In genomic region chr11:54984581-54984980, GRCm38 (mm10) we compare ENCODE assay signal across 11 mouse cellular contexts. TPM values are rescaled to one million over a fixed set of nuclear protein-coding genes. Genes with fewer than 3 reads are reported as not detected.
A peak's percentile ranks its signal among the peaks of the same experiment; 100 is the strongest.
DNase-seq lines count a peak whose midpoint lies in the region; ATAC-seq and TF ChIP-seq lines count a peak whose summit lies in the region.
"Had no signal": no experiment of that assay in that cellular context is flagged by ENCODE, and none has a peak within 500 bp of the region (broad histone marks: within the 10 kb centered on the region; RNA-seq: fewer than 3 reads in every experiment).

No protein-coding gene starts in this region.

- 62% methylated on average over 4 of the region's 4 CpGs for WGBS in forebrain, embryonic 14.5 days
- 59% methylated on average over 4 of the region's 4 CpGs for WGBS in forebrain, embryonic 16.5 days
- WGBS in hindbrain, postnatal 0 days, result 64% methylated on average over 4 of the region's 4 CpGs
- 62% methylated on average over 4 of the region's 4 CpGs for WGBS in hindbrain, embryonic 10.5 days
- 52% methylated on average over 4 of the region's 4 CpGs for WGBS in lung, embryonic 16.5 days

- no peaks in the 10 kb centered on the region for H3K9me3 ChIP-seq in forebrain, embryonic 14.5 days (replicated peaks; ENCODE audit: control insufficient read depth, low read length)
- H3K9me3 ChIP-seq in forebrain, embryonic 16.5 days (ENCODE audit: control insufficient read depth, low read length), result no peaks in the 10 kb centered on the region
- no peaks in the 10 kb centered on the region for H3K9me3 ChIP-seq in hindbrain, postnatal 0 days (ENCODE audit: low read length)
- no peaks in the 10 kb centered on the region for H3K9me3 ChIP-seq in hindbrain, embryonic 10.5 days
- no peaks in the 10 kb centered on the region for H3K9me3 ChIP-seq in lung, embryonic 16.5 days (ENCODE audit: control insufficient read depth, low read length)
- H3K9me3 ChIP-seq: liver, embryonic 13.5 days; neural tube, embryonic 15.5 days had no signal

- no peak for DNase-seq in forebrain, embryonic 14.5 days (ENCODE audit: low spot score)
- DNase-seq in hindbrain, postnatal 0 days (ENCODE audit: low spot score), result no peak
- no peak for DNase-seq in hindbrain, embryonic 10.5 days (ENCODE audit: low spot score)
- DNase-seq in lung, postnatal 4 days, result no peak
- no peak for DNase-seq in heart, adult 9 months (ENCODE audit: low spot score in 2 of 2)

- no peak overlapping the region for H3K9ac ChIP-seq in forebrain, embryonic 14.5 days (ENCODE audit: low read length)
- H3K9ac ChIP-seq in forebrain, embryonic 16.5 days (replicated peaks; ENCODE audit: low read depth, low read length), result no peak overlapping the region
- no peak overlapping the region for H3K9ac ChIP-seq in hindbrain, postnatal 0 days (replicated peaks; ENCODE audit: low read length)
- H3K9ac ChIP-seq in lung, embryonic 16.5 days (ENCODE audit: low read length), result no peak overlapping the region
- H3K9ac ChIP-seq: liver, embryonic 13.5 days; neural tube, embryonic 15.5 days had no signal

- 0 out of 2 replicates have a peak, but pooled peaks have one; percentile 20 for ATAC-seq in forebrain, embryonic 14.5 days
- ATAC-seq in forebrain, embryonic 16.5 days, result no peak
- ATAC-seq in hindbrain, postnatal 0 days, result peak; percentile 36; the same call in 1 of the 2 replicates
- 0 out of 2 replicates have a peak, but pooled peaks have one; percentile 9 for ATAC-seq in lung, embryonic 16.5 days (ENCODE audit: low read depth)

- H3K4me1 ChIP-seq in forebrain, embryonic 14.5 days (ENCODE audit: control insufficient read depth, insufficient read depth, low read length), result no peaks in the 10 kb centered on the region
- H3K4me1 ChIP-seq in forebrain, embryonic 16.5 days (replicated peaks; ENCODE audit: control insufficient read depth, insufficient read depth, low read length), result no peaks in the 10 kb centered on the region
- no peaks in the 10 kb centered on the region for H3K4me1 ChIP-seq in hindbrain, postnatal 0 days (ENCODE audit: insufficient read depth, low read length)
- H3K4me1 ChIP-seq in hindbrain, embryonic 10.5 days (replicated peaks), result no peaks in the 10 kb centered on the region
- H3K4me1 ChIP-seq in lung, embryonic 16.5 days (replicated peaks; ENCODE audit: control insufficient read depth, insufficient read depth, low read length), result no peaks in the 10 kb centered on the region

- no peak for TF ChIP-seq CTCF in hindbrain, postnatal 0 days (IDR thresholded peaks at IDR 0.05; ENCODE audit: low read depth)

- H3K4me2 ChIP-seq in forebrain, embryonic 14.5 days (ENCODE audit: low read length), result no peak overlapping the region
- H3K4me2 ChIP-seq in forebrain, embryonic 16.5 days (ENCODE audit: low read length), result no peak overlapping the region
- no peak overlapping the region for H3K4me2 ChIP-seq in hindbrain, postnatal 0 days (ENCODE audit: low read depth, low read length)
- no peak overlapping the region for H3K4me2 ChIP-seq in lung, embryonic 16.5 days (ENCODE audit: low read depth, low read length)
- H3K4me2 ChIP-seq: liver, embryonic 13.5 days; neural tube, embryonic 15.5 days had no signal

- no peak overlapping the region for H3K4me3 ChIP-seq in forebrain, embryonic 14.5 days (ENCODE audit: low read depth, low read length)
- no peak overlapping the region for H3K4me3 ChIP-seq in forebrain, embryonic 16.5 days (replicated peaks; ENCODE audit: low read length)
- no peak overlapping the region for H3K4me3 ChIP-seq in hindbrain, postnatal 0 days (ENCODE audit: low read length)
- H3K4me3 ChIP-seq in hindbrain, embryonic 10.5 days, result no peak overlapping the region
- H3K4me3 ChIP-seq in lung, embryonic 16.5 days (ENCODE audit: low read length), result no peak overlapping the region
- H3K4me3 ChIP-seq: liver, embryonic 13.5 days; neural tube, embryonic 15.5 days had no signal

- no peaks in the 10 kb centered on the region for H3K27me3 ChIP-seq in forebrain, embryonic 14.5 days (replicated peaks; ENCODE audit: control insufficient read depth, insufficient read depth, low read length)
- no peaks in the 10 kb centered on the region for H3K27me3 ChIP-seq in forebrain, embryonic 16.5 days (replicated peaks; ENCODE audit: control insufficient read depth, insufficient read depth, low read length)
- H3K27me3 ChIP-seq in hindbrain, postnatal 0 days (ENCODE audit: insufficient read depth, low read length), result no peaks in the 10 kb centered on the region
- H3K27me3 ChIP-seq in hindbrain, embryonic 10.5 days (ENCODE audit: insufficient read depth, poor library complexity, severe bottlenecking), result no peaks in the 10 kb centered on the region
- H3K27me3 ChIP-seq in lung, embryonic 16.5 days (ENCODE audit: control insufficient read depth, insufficient read depth, low read depth, low read length), result no peaks in the 10 kb centered on the region
- H3K27me3 ChIP-seq: CH12.LX; liver, embryonic 13.5 days; neural tube, embryonic 15.5 days had no signal

- H3K36me3 ChIP-seq in forebrain, embryonic 14.5 days (ENCODE audit: control insufficient read depth, insufficient read depth, low read length), result peaks cover 6% of the 10 kb centered on the region; the same call in 1 of the 2 replicates
- peaks cover 3% of the 10 kb centered on the region; the same call in 1 of the 2 replicates for H3K36me3 ChIP-seq in forebrain, embryonic 16.5 days (ENCODE audit: control insufficient read depth, insufficient read depth)
- peaks cover 2% of the 10 kb centered on the region; the same call in 1 of the 2 replicates for H3K36me3 ChIP-seq in hindbrain, postnatal 0 days (ENCODE audit: insufficient read depth, low read length)
- peaks cover 26% of the 10 kb centered on the region for H3K36me3 ChIP-seq in hindbrain, embryonic 10.5 days
- peaks cover 66% of the 10 kb centered on the region for H3K36me3 ChIP-seq in lung, embryonic 16.5 days (ENCODE audit: control insufficient read depth, insufficient read depth, low read length)

- no peak overlapping the region for H3K27ac ChIP-seq in forebrain, embryonic 14.5 days (ENCODE audit: low read depth, low read length)
- H3K27ac ChIP-seq in forebrain, embryonic 16.5 days (ENCODE audit: low read length), result no peak overlapping the region
- no peak overlapping the region for H3K27ac ChIP-seq in hindbrain, postnatal 0 days
- no peak overlapping the region for H3K27ac ChIP-seq in hindbrain, embryonic 10.5 days
- H3K27ac ChIP-seq in lung, embryonic 16.5 days (ENCODE audit: low read length), result no peak overlapping the region
- H3K27ac ChIP-seq: kidney, postnatal 0 days; liver, embryonic 13.5 days; neural tube, embryonic 15.5 days had no signal

RNA-seq across cellular contexts. Expression of gene Tnip1, which starts 21.9 kb away (rescaled TPM):
- polyA plus RNA-seq in forebrain, embryonic 14.5 days (2014; fragmentation: Nextera tagmentation; extraction: Ambion mirVana), result 8.1 and 9.6 TPM in 2 replicates
- 12.7 and 13.2 TPM in 2 replicates for polyA plus RNA-seq in forebrain, embryonic 16.5 days (2015; fragmentation: Nextera tagmentation; extraction: Ambion mirVana)
- total RNA-seq in hindbrain, postnatal 0 days (2014; rRNA removed), result 15.3 and 16.7 TPM in 2 replicates
- 17.1 and 19.8 TPM in 2 replicates for polyA plus RNA-seq in hindbrain, postnatal 0 days (2015; fragmentation: Nextera tagmentation; extraction: Ambion mirVana)
- 14.2 and 14.7 TPM in 2 replicates for polyA plus RNA-seq in hindbrain, embryonic 10.5 days (2016; fragmentation: Nextera tagmentation; extraction: Ambion mirVana)
- 18.7 and 19.2 TPM in 2 replicates for polyA plus RNA-seq in lung, embryonic 16.5 days (2015; fragmentation: Nextera tagmentation; extraction: Ambion mirVana)

RNA-seq across cellular contexts. Expression of gene Anxa6, which starts 48.7 kb away (rescaled TPM):
- 41.6 and 48.5 TPM in 2 replicates for polyA plus RNA-seq in forebrain, embryonic 14.5 days (2014; fragmentation: Nextera tagmentation; extraction: Ambion mirVana)
- polyA plus RNA-seq in forebrain, embryonic 16.5 days (2015; fragmentation: Nextera tagmentation; extraction: Ambion mirVana), result 40.9 and 53.0 TPM in 2 replicates
- 83.2 and 86.0 TPM in 2 replicates for total RNA-seq in hindbrain, postnatal 0 days (2014; rRNA removed)
- polyA plus RNA-seq in hindbrain, postnatal 0 days (2015; fragmentation: Nextera tagmentation; extraction: Ambion mirVana), result 71.3 and 74.8 TPM in 2 replicates
- 61.0 and 68.8 TPM in 2 replicates for polyA plus RNA-seq in hindbrain, embryonic 10.5 days (2016; fragmentation: Nextera tagmentation; extraction: Ambion mirVana)
- polyA plus RNA-seq in lung, embryonic 16.5 days (2015; fragmentation: Nextera tagmentation; extraction: Ambion mirVana), result 406 and 415 TPM in 2 replicates
